Mouse (Mus musculus): ENCODE results near the gene Dohh. TPM values are rescaled to one million over a fixed set of nuclear protein-coding genes. Genes with fewer than 3 reads are reported as not detected.

Gene Dohh
- total and polyA plus RNA-seq, 2 experiments from 2014 or later: 95.8 to 132 TPM

GRCm38 (mm10) chr10:81377793-81378552, 6.3 kb upstream of the Dohh start, which contains the start of gene Fzr1:
Gene Fzr1, minus strand, starts transcription at chr10:81378516.
- Histone ChIP-seq H3K4me2 (ENCODE audit: low read depth, low read length, poor library complexity, severe bottlenecking) (peak within 1 kb of the TSS; percentile 87), H3K9me3 (ENCODE audit: low read length) (no peaks in the 10 kb centered on the region), H3K27ac (ENCODE audit: low read depth, low read length) (peak within 1 kb of the TSS; percentile 82), H3K4me3 (ENCODE audit: low read depth, low read length) (peak within 1 kb of the TSS; percentile 79), H3K36me3 (ENCODE audit: insufficient read depth, low read length) (peaks cover 8% of the 10 kb centered on the region), H3K9ac (replicated peaks; ENCODE audit: low read length, poor library complexity, severe bottlenecking) (peak within 1 kb of the TSS; percentile 89), H3K27me3 (ENCODE audit: insufficient read depth, low read length) (no peaks in the 10 kb centered on the region), H3K4me1 (ENCODE audit: insufficient read depth, low read length) (peaks cover 12% of the 10 kb centered on the region)
- ATAC-seq (ENCODE audit: low FRiP score): no peak; the same call in 1 of the 2 replicates
- DNase-seq (ENCODE audit: low spot score): no peak
- TF ChIP-seq CTCF (IDR thresholded peaks at IDR 0.05): no peak
- 1% methylated on average over 48 of the region's 59 CpGs for WGBS

DNA sequence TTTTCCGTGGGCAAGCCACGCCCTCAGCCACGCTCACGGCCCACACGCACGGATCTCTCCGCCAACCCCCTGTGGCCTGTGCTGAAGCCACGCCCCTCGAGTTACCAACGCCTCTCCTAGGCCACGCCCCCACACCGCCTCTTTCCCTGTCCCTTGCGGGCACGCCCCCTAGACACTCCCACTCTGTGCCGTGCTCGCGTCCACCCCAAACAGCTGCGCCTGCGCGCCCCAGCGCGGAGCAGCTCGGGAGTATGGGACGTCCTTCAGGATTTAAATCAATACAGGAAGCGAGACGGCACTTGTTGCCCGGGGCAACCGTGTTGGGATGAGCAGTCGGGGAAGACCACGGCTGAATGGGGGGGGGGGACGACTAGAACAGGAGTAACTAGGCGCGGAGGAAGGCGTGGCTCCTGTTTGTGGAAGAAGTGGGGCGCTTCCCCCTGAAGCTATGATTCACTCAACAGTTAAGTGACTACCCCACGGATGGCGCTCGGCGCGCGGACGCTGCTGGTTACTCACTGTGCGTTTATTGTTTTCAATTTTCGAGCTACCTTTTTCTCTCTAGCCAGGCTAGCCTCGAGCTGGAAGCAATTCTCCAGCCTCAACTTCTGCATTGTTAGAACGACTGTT, 5.6 kb upstream of the Dohh start:
- H3K27me3 ChIP-seq (ENCODE audit: insufficient read depth, low read length): no peaks in the 10 kb centered on the region
- H3K4me1 ChIP-seq (ENCODE audit: insufficient read depth, low read length): peaks cover 12% of the 10 kb centered on the region
- H3K4me2 ChIP-seq (ENCODE audit: low read depth, low read length, poor library complexity, severe bottlenecking): peak overlapping the region; percentile 87
- WGBS: under 1% methylated on average over 46 of the region's 46 CpGs
- H3K36me3 ChIP-seq (ENCODE audit: insufficient read depth, low read length): peaks cover 5% of the 10 kb centered on the region
- DNase-seq (ENCODE audit: low spot score): peak; percentile 100
- peak overlapping the region; percentile 79 for H3K4me3 ChIP-seq (ENCODE audit: low read depth, low read length)
- H3K9ac ChIP-seq (replicated peaks; ENCODE audit: low read length, poor library complexity, severe bottlenecking): peak overlapping the region; percentile 89
- ATAC-seq (ENCODE audit: low FRiP score): peak; percentile 97
- no peaks in the 10 kb centered on the region for H3K9me3 ChIP-seq (ENCODE audit: low read length)
- peak; percentile 45 for TF ChIP-seq CTCF (IDR thresholded peaks at IDR 0.05)
- H3K27ac ChIP-seq (ENCODE audit: low read depth, low read length): peak overlapping the region; percentile 13

GRCm38 (mm10) chr10:81379183-81379553, 5.1 kb upstream of the Dohh start:
- H3K4me3 ChIP-seq (ENCODE audit: low read depth, low read length): peak overlapping the region; percentile 79
- H3K27ac ChIP-seq (ENCODE audit: low read depth, low read length): peak overlapping the region; percentile 13
- H3K36me3 ChIP-seq (ENCODE audit: insufficient read depth, low read length): peaks cover 4% of the 10 kb centered on the region
- DNase-seq (ENCODE audit: low spot score) (no peak), ATAC-seq (ENCODE audit: low FRiP score) (no peak; the same call in 1 of the 2 replicates)
- H3K27me3 ChIP-seq (ENCODE audit: insufficient read depth, low read length): no peaks in the 10 kb centered on the region
- no peak for TF ChIP-seq CTCF (IDR thresholded peaks at IDR 0.05)
- peaks cover 12% of the 10 kb centered on the region for H3K4me1 ChIP-seq (ENCODE audit: insufficient read depth, low read length)
- H3K9me3 ChIP-seq (ENCODE audit: low read length): no peaks in the 10 kb centered on the region
- 56% methylated on average over 3 of the region's 3 CpGs for WGBS
- H3K4me2 ChIP-seq (ENCODE audit: low read depth, low read length, poor library complexity, severe bottlenecking): peak overlapping the region; percentile 87
- peak overlapping the region; percentile 15 for H3K9ac ChIP-seq (replicated peaks; ENCODE audit: low read length, poor library complexity, severe bottlenecking)

GRCm38 (mm10) chr10:81379809-81380378, 4.3 kb upstream of the Dohh start:
- no peak overlapping the region for H3K4me2 ChIP-seq (ENCODE audit: low read depth, low read length, poor library complexity, severe bottlenecking)
- no peak for TF ChIP-seq CTCF (IDR thresholded peaks at IDR 0.05)
- H3K9ac ChIP-seq (replicated peaks; ENCODE audit: low read length, poor library complexity, severe bottlenecking): no peak overlapping the region
- H3K27me3 ChIP-seq (ENCODE audit: insufficient read depth, low read length): no peaks in the 10 kb centered on the region
- 93% methylated on average over 6 of the region's 6 CpGs for WGBS
- no peaks in the 10 kb centered on the region for H3K9me3 ChIP-seq (ENCODE audit: low read length)
- H3K27ac ChIP-seq (ENCODE audit: low read depth, low read length): no peak overlapping the region
- DNase-seq (ENCODE audit: low spot score): no peak
- no peak overlapping the region for H3K4me3 ChIP-seq (ENCODE audit: low read depth, low read length)
- H3K4me1 ChIP-seq (ENCODE audit: insufficient read depth, low read length): peaks cover 12% of the 10 kb centered on the region
- H3K36me3 ChIP-seq (ENCODE audit: insufficient read depth, low read length): peaks cover 4% of the 10 kb centered on the region; the same call in 1 of the 2 replicates
- no peak for ATAC-seq (ENCODE audit: low FRiP score)

GRCm38 (mm10) chr10:81382039-81382438, 2.2 kb upstream of the Dohh start:
- Histone ChIP-seq H3K4me3 (ENCODE audit: low read depth, low read length) (no peak overlapping the region), H3K27me3 (ENCODE audit: insufficient read depth, low read length) (no peaks in the 10 kb centered on the region), H3K27ac (ENCODE audit: low read depth, low read length) (no peak overlapping the region), H3K36me3 (ENCODE audit: insufficient read depth, low read length) (peaks cover 10% of the 10 kb centered on the region), H3K4me1 (ENCODE audit: insufficient read depth, low read length) (peaks cover 15% of the 10 kb centered on the region), H3K4me2 (ENCODE audit: low read depth, low read length, poor library complexity, severe bottlenecking) (no peak overlapping the region), H3K9me3 (ENCODE audit: low read length) (no peaks in the 10 kb centered on the region), H3K9ac (replicated peaks; ENCODE audit: low read length, poor library complexity, severe bottlenecking) (no peak overlapping the region)
- TF ChIP-seq CTCF (IDR thresholded peaks at IDR 0.05): no peak
- ATAC-seq (ENCODE audit: low FRiP score) (no peak), DNase-seq (ENCODE audit: low spot score) (no peak)
- WGBS: 93% methylated on average over 5 of the region's 5 CpGs

DNA sequence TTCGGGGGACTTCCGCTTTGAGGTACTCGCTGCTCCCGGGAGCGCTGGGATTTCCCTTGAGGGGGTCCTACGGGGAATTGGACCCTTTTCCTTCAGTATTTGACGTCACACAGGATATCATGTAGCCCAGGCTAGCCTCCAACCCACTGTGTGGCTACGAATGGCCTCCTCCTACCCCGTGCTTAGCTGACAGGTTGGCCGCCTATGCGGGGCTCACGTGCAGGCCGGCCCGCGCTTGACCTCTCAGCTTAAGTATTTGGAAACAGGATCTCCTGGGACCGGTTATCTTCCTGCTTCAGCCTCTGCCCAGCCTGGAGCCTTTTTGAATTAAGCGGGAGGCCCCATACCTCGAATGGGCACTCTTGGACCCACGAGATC, 366 bp downstream of the Dohh start:
- ATAC-seq (ENCODE audit: low FRiP score) (peak; percentile 24), DNase-seq (ENCODE audit: low spot score) (no peak)
- Histone ChIP-seq H3K4me2 (ENCODE audit: low read depth, low read length, poor library complexity, severe bottlenecking) (peak overlapping the region; percentile 83), H3K9ac (replicated peaks; ENCODE audit: low read length, poor library complexity, severe bottlenecking) (peak overlapping the region; percentile 93), H3K27ac (ENCODE audit: low read depth, low read length) (peak overlapping the region; percentile 91), H3K4me3 (ENCODE audit: low read depth, low read length) (peak overlapping the region; percentile 86), H3K36me3 (ENCODE audit: insufficient read depth, low read length) (peaks cover 31% of the 10 kb centered on the region), H3K9me3 (ENCODE audit: low read length) (no peaks in the 10 kb centered on the region), H3K4me1 (ENCODE audit: insufficient read depth, low read length) (peaks cover 10% of the 10 kb centered on the region), H3K27me3 (ENCODE audit: insufficient read depth, low read length) (no peaks in the 10 kb centered on the region)
- WGBS: 0% methylated on average over 19 of the region's 19 CpGs
- no peak for TF ChIP-seq CTCF (IDR thresholded peaks at IDR 0.05)

Data from midbrain, postnatal 0 days (tissue).